Mouse (Mus musculus): Measurements from ENCODE around the gene Relt.

GRCm38 (mm10) chr7:100875822-100876221 is 12.6 kb upstream of the Relt start:
- no peak for TF ChIP-seq EP300 (optimal IDR thresholded peaks at IDR 0.05)
- no peak for TF ChIP-seq CTCF (IDR thresholded peaks at IDR 0.05; ENCODE audit: low read depth)

Data from stomach, postnatal 0 days (tissue).